Mouse (Mus musculus) c-Kit-positive CD71-positive TER-119-positive erythroid progenitor cells, embryonic 14.5 days (primary cell): ENCODE measurements at regions not wholly inside any gene's neighbourhood (a gene's known extent, or its start where the extent isn't known, plus 50 kb on each side); places are given as distances from the start of the nearest gene placed in this dataset.
"Not testable (repeated sequence)": the region's sequence is repeated elsewhere in the genome, so short reads cannot be mapped to it uniquely, and the experiment has no call there.

Experiments
- DNase-seq: peaks from one replicate; pipeline ENCODE4 v3.0.0-alpha.2; 2013; ENCODE audit warnings: low spot score

GRCm38 (mm10) chr8:15670722-15671121 lies 624.8 kb upstream of the BB014433 start:
- no peak for DNase-seq

- DNase-seq: no peak
These were observed 624.4 kb upstream of the BB014433 start for GRCm38 (mm10) chr8:15670298-15670697.

- no peak for DNase-seq
These were observed 623.6 kb upstream of the BB014433 start for GRCm38 (mm10) chr8:15669515-15669914.

- no peak for DNase-seq
These were observed 614.7 kb upstream of the BB014433 start for GRCm38 (mm10) chr8:15660602-15661001.

GRCm38 (mm10) chr8:15634769-15635366 lies 589.0 kb upstream of the BB014433 start:
- no peak for DNase-seq

- DNase-seq: no peak
These were observed 582.7 kb upstream of the BB014433 start for GRCm38 (mm10) chr8:15628584-15628983.

GRCm38 (mm10) chr8:15623602-15624392 lies 577.9 kb upstream of the BB014433 start:
- not testable (repeated sequence) for DNase-seq

- DNase-seq: no peak
These were observed 564.3 kb upstream of the BB014433 start for GRCm38 (mm10) chr8:15610217-15610616.

GRCm38 (mm10) chr8:15607598-15608215 lies 561.8 kb upstream of the BB014433 start:
- no peak for DNase-seq

- DNase-seq: no peak
These were observed 555.7 kb upstream of the BB014433 start for GRCm38 (mm10) chr8:15601531-15601930.

- no peak for DNase-seq
These were observed 547.2 kb upstream of the BB014433 start for GRCm38 (mm10) chr8:15593106-15593505.

GRCm38 (mm10) chr8:15583782-15584181 lies 537.9 kb upstream of the BB014433 start:
- DNase-seq: no peak

- DNase-seq: no peak
These were observed 524.2 kb upstream of the BB014433 start for GRCm38 (mm10) chr8:15570091-15570490.

GRCm38 (mm10) chr8:15567742-15568141 lies 521.9 kb upstream of the BB014433 start:
- no peak for DNase-seq

GRCm38 (mm10) chr8:15562310-15563296 lies 516.7 kb upstream of the BB014433 start:
- no peak for DNase-seq

GRCm38 (mm10) chr8:15532027-15532426 lies 486.1 kb upstream of the BB014433 start:
- DNase-seq: no peak

- DNase-seq: no peak
These were observed 479.6 kb upstream of the BB014433 start for GRCm38 (mm10) chr8:15525461-15525860.

- DNase-seq: not testable (repeated sequence)
These were observed 474.0 kb upstream of the BB014433 start for GRCm38 (mm10) chr8:15519896-15520295.

- no peak for DNase-seq
These were observed 455.1 kb upstream of the BB014433 start for GRCm38 (mm10) chr8:15500973-15501372.

- no peak for DNase-seq
These were observed 451.7 kb upstream of the BB014433 start for GRCm38 (mm10) chr8:15497566-15497965.

- DNase-seq: no peak
These were observed 450.4 kb upstream of the BB014433 start for GRCm38 (mm10) chr8:15496248-15496647.

GRCm38 (mm10) chr8:15490774-15491173 lies 444.9 kb upstream of the BB014433 start:
- no peak for DNase-seq
